Mouse (Mus musculus): ENCODE data around the gene Ipo8.

The Ipo8 gene

DNA sequence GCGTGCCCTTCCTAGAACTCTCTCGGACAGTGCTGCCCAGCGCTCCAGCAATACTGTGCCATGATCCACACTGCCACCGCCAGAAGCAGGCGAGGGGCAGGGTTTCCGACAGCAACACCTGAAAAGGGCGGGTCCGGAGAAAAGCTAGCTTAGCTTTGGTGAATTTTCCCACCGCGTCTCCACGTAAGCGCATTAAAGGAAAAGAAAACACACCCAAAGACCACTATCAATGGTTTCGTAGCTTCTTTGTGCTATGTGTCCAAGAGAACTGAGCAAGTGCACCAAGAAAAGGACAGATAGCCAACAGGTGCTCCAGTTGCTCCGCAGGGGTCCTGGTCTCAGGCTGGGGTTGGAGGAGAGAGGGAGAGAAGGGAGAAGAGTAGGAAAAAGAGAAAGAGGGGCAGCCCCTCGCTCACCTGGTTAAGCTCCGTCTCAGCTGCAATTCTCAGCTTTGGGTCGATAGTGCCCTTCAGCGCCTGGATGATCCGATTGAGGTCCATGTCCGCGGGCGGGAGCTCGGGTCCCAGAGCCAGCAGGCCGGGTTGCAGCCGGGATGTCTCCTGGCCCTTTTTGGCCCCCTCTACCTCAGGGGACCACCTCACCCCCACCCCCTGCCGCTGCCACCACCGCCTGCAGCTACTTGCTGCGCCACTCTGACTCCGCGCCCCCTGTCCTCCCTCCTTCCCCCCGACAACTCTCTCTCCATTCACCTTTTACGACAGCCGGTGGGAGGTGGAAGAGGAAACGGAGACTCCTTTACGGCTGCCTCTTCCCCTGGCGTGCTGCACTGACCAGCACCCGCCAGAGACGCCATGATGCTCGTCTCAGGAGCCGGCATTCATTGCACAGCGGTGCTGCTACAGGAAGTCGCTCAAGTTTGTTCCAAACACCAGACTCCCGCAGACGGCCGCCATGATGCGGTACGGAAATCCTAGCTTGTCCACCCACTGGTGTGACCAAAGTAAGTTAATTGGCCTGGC is at the start of gene Ipo8:
Gene Ipo8, minus strand, starts transcription at position 720 of the 980 bp plus-strand sequence.
- Histone ChIP-seq H3K4me3 (replicated peaks; ENCODE audit: low read length) (peak within 1 kb of the TSS; percentile 98), H3K36me3 (ENCODE audit: insufficient read depth, low read length) (0 out of 2 replicates have a peak, but pooled peaks cover 9% of the 10 kb centered on the region), H3K4me1 (replicated peaks; ENCODE audit: low read depth, low read length) (peaks cover 38% of the 10 kb centered on the region), H3K27me3 (ENCODE audit: insufficient read depth, low read length) (no peaks in the 10 kb centered on the region), H3K9me3 (ENCODE audit: low read length) (no peaks in the 10 kb centered on the region)
- TF ChIP-seq POU5F1 (IDR thresholded peaks at IDR 0.05; ENCODE audit: borderline replicate concordance, low read length) = no peak
- no peak for TF ChIP-seq NANOG (IDR thresholded peaks at IDR 0.05; ENCODE audit: borderline replicate concordance, low read length)
- no peak for TF ChIP-seq CTCF (conservative IDR thresholded peaks at IDR 0.05; ENCODE audit: low read length)

DNA sequence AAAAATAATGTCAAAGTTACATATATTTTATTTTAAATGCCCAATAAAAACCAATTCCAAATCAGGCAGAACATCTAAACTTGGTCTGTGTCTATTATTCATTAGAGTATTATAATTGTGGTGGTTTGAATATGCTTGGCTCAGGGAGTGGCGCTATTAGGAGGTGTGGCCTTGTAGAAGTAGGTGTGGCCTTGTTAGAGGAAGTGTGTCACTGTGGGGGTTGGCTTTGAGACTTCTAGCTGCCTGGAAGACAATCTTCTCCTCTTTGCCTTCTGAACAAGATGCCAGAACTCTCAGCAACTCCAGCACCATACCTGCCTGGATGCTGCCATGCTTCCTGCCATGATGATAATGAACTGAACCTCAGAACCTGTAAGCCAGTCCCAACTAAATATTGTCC is 42.6 kb upstream of the Ipo8 start:
- peaks cover 26% of the 10 kb centered on the region for H3K36me3 ChIP-seq (ENCODE audit: insufficient read depth, low read length)
- no peaks in the 10 kb centered on the region for H3K9me3 ChIP-seq (ENCODE audit: low read length)
- no peaks in the 10 kb centered on the region for H3K4me1 ChIP-seq (replicated peaks; ENCODE audit: low read depth, low read length)
- H3K27me3 ChIP-seq (ENCODE audit: insufficient read depth, low read length) = no peaks in the 10 kb centered on the region
- no peak overlapping the region for H3K4me3 ChIP-seq (replicated peaks; ENCODE audit: low read length)
- no peak for TF ChIP-seq CTCF (conservative IDR thresholded peaks at IDR 0.05; ENCODE audit: low read length)
- TF ChIP-seq POU5F1 (IDR thresholded peaks at IDR 0.05; ENCODE audit: borderline replicate concordance, low read length) = no peak
- no peak for TF ChIP-seq NANOG (IDR thresholded peaks at IDR 0.05; ENCODE audit: borderline replicate concordance, low read length)

DNA sequence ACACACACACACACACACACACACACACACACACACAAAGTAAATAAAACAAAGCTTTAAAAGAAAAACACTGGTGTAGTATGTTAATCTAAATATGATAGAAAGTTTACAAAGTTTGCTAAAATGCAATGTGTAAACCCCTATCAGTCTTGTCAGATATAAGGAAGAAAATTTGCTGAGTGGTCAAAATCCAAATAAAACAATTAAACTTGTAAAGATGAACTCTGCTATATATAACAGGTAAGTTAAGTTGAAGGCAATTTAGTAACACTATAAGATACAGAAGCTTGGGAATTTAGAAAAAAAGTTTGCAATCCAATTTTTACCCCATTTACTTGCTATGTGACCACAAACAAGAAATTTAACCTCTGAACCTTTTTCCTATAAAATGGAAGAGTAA is 14.4 kb upstream of the Ipo8 start:
- no peaks in the 10 kb centered on the region for H3K4me1 ChIP-seq (replicated peaks; ENCODE audit: low read depth, low read length)
- no peaks in the 10 kb centered on the region for H3K27me3 ChIP-seq (ENCODE audit: insufficient read depth, low read length)

DNA sequence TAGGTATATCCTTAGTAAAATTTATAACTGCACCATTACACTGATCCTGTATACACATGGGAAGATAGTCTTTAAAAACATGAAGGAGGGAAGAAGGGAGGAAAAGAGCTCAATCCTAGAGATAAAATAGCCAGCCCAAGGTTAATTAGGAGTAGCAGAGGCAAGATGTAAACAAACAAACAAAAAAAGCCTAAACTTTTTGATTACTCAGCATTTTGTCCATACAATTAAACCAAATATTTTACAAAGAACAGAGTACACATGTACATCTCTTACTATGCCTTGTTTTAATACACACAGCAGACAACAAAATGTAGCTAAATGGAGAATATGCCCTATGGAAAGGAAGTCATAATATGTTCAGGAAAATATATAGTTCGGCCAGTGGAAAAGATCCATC is 10.5 kb upstream of the Ipo8 start:
- Histone ChIP-seq H3K27me3 (ENCODE audit: insufficient read depth, low read length) (no peaks in the 10 kb centered on the region), H3K36me3 (ENCODE audit: insufficient read depth, low read length) (peaks cover 27% of the 10 kb centered on the region), H3K4me1 (replicated peaks; ENCODE audit: low read depth, low read length) (no peaks in the 10 kb centered on the region), H3K4me3 (replicated peaks; ENCODE audit: low read length) (no peak overlapping the region), H3K9me3 (ENCODE audit: low read length) (no peaks in the 10 kb centered on the region)
- no peak for TF ChIP-seq NANOG (IDR thresholded peaks at IDR 0.05; ENCODE audit: borderline replicate concordance, low read length)
- no peak for TF ChIP-seq CTCF (conservative IDR thresholded peaks at IDR 0.05; ENCODE audit: low read length)
- no peak for TF ChIP-seq POU5F1 (IDR thresholded peaks at IDR 0.05; ENCODE audit: borderline replicate concordance, low read length)

More for the DNA sequence above, 14.4 kb upstream of the Ipo8 start:
- Histone ChIP-seq H3K4me3 (replicated peaks; ENCODE audit: low read length) (no peak overlapping the region), H3K9me3 (ENCODE audit: low read length) (no peaks in the 10 kb centered on the region), H3K36me3 (ENCODE audit: insufficient read depth, low read length) (peaks cover 49% of the 10 kb centered on the region)
- no peak for TF ChIP-seq POU5F1 (IDR thresholded peaks at IDR 0.05; ENCODE audit: borderline replicate concordance, low read length)

DNA sequence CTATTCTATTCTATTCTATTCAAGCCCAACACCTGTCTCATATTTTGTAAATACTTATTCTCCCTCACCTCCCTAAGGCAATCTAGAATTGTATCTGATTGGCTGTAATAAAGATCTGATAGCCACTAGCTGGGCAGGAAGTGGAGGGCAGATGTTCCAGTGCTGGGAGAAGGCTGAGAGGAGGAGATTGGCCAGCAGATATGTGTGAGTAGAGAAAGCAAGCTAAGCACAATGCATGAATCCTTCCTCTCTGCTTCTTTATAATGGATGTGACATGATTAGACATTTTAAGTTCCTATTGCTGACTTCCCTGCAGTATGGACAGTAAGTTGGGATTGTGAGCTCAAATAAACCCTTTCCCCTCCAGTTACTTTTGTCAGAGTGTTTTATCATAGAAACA is 7.2 kb upstream of the Ipo8 start:
- no peak for TF ChIP-seq POU5F1 (IDR thresholded peaks at IDR 0.05; ENCODE audit: borderline replicate concordance, low read length)
- TF ChIP-seq NANOG (IDR thresholded peaks at IDR 0.05; ENCODE audit: borderline replicate concordance, low read length) = no peak
- TF ChIP-seq CTCF (conservative IDR thresholded peaks at IDR 0.05; ENCODE audit: low read length) = no peak
- Histone ChIP-seq H3K4me1 (replicated peaks; ENCODE audit: low read depth, low read length) (no peaks in the 10 kb centered on the region), H3K27me3 (ENCODE audit: insufficient read depth, low read length) (no peaks in the 10 kb centered on the region), H3K4me3 (replicated peaks; ENCODE audit: low read length) (no peak overlapping the region), H3K9me3 (ENCODE audit: low read length) (no peaks in the 10 kb centered on the region), H3K36me3 (ENCODE audit: insufficient read depth, low read length) (peaks cover 11% of the 10 kb centered on the region)

DNA sequence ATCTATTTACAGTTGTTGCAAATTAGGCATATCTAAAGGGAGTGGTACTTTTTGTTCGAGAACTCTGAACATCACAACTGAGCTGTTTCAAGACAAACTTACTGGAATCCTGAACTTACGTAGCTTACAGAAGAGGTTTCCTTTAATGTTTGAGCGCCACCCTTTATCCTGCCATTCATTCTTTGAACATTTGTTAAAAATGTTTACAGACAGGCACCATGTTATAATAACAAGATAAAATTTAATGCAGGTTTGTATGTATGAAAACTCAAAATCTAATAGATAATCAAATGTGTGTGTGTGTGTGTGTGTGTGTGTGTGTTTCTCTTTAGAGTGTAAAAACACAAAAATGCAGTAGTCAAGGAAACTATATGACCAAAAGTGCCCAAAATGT is 458 bp upstream of the Ipo8 start:
- Histone ChIP-seq H3K27me3 (ENCODE audit: insufficient read depth, low read length) (no peaks in the 10 kb centered on the region), H3K4me1 (replicated peaks; ENCODE audit: low read depth, low read length) (peaks cover 31% of the 10 kb centered on the region), H3K4me3 (replicated peaks; ENCODE audit: low read length) (peak overlapping the region; percentile 98), H3K9me3 (ENCODE audit: low read length) (no peaks in the 10 kb centered on the region), H3K36me3 (ENCODE audit: insufficient read depth, low read length) (0 out of 2 replicates have a peak, but pooled peaks cover 9% of the 10 kb centered on the region)
- TF ChIP-seq CTCF (conservative IDR thresholded peaks at IDR 0.05; ENCODE audit: low read length) = no peak
- no peak for TF ChIP-seq POU5F1 (IDR thresholded peaks at IDR 0.05; ENCODE audit: borderline replicate concordance, low read length)

DNA sequence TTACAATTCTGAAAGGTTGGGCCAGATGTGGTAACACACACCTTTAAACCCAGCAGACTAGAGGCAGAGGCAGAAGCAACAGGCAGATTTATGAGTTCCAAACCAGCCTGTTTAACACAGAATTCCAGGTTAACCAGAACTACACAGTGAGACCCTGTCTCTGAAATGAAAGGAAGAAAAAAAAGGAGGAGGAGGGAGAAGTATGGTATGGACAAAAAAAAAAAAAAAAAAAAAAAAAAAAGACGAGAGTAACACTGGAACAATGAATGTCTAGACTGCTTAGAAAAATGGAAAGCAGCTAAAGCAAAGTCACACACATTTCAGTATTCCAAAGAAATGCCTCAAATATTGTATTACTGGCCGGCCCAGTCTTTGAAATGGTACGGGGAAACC is 916 bp downstream of the Ipo8 start:
- TF ChIP-seq CTCF (conservative IDR thresholded peaks at IDR 0.05; ENCODE audit: low read length) (no peak), NANOG (IDR thresholded peaks at IDR 0.05; ENCODE audit: borderline replicate concordance, low read length) (no peak), POU5F1 (IDR thresholded peaks at IDR 0.05; ENCODE audit: borderline replicate concordance, low read length) (no peak)
- Histone ChIP-seq H3K36me3 (ENCODE audit: insufficient read depth, low read length) (0 out of 2 replicates have a peak, but pooled peaks cover 9% of the 10 kb centered on the region), H3K4me1 (replicated peaks; ENCODE audit: low read depth, low read length) (peaks cover 40% of the 10 kb centered on the region), H3K9me3 (ENCODE audit: low read length) (no peaks in the 10 kb centered on the region), H3K4me3 (replicated peaks; ENCODE audit: low read length) (peak overlapping the region; percentile 98), H3K27me3 (ENCODE audit: insufficient read depth, low read length) (no peaks in the 10 kb centered on the region)

DNA sequence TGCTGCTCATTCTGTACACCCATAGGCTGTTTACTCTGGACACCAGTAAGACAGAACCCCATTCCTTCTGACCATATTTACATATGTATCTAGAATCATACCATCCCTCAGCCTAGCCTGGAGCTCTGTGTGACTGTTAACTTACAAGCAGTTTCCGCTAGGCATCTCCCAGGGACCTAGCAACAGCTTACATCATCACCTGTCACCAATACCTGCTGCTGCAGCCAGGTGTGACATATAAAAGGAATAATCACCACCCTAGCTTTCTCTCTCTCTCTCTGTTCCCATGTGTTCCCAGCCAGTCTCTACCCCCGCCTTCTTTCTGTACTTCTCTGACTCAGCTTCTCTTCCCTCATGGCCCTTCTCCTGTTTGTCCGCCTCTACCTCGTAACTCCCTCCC is 5.1 kb downstream of the Ipo8 start:
- TF ChIP-seq NANOG (IDR thresholded peaks at IDR 0.05; ENCODE audit: borderline replicate concordance, low read length) = no peak
- no peak for TF ChIP-seq CTCF (conservative IDR thresholded peaks at IDR 0.05; ENCODE audit: low read length)
- no peak for TF ChIP-seq POU5F1 (IDR thresholded peaks at IDR 0.05; ENCODE audit: borderline replicate concordance, low read length)
- Histone ChIP-seq H3K36me3 (ENCODE audit: insufficient read depth, low read length) (peaks cover 25% of the 10 kb centered on the region), H3K9me3 (ENCODE audit: low read length) (no peaks in the 10 kb centered on the region), H3K4me3 (replicated peaks; ENCODE audit: low read length) (no peak overlapping the region), H3K4me1 (replicated peaks; ENCODE audit: low read depth, low read length) (peaks cover 29% of the 10 kb centered on the region), H3K27me3 (ENCODE audit: insufficient read depth, low read length) (no peaks in the 10 kb centered on the region)

Measured in E14TG2a.4 (cell line).